Mouse (Mus musculus) CH12.LX (cell line): ENCODE results near the gene Phf20. TPM values are rescaled to one million over a fixed set of nuclear protein-coding genes. Genes with fewer than 3 reads are reported as not detected.

Experiments used
- DNase-seq: peaks from one replicate; pipeline ENCODE4 v3.0.0-alpha.2; 2013; ENCODE audit errors: extremely low read depth
- H3K27ac ChIP-seq: 2 replicates; pipeline ENCODE4 v1.5.1; 2012; ENCODE audit warnings: low read depth, mild to moderate bottlenecking, control low read depth, moderate library complexity; ENCODE audit not compliant: insufficient read depth
- H3K27me3 ChIP-seq: replicated peaks from 2 replicates; pipeline ENCODE3; 2012; ENCODE audit warnings: inconsistent platforms
- H3K36me3 ChIP-seq, 2 experiments: replicated peaks in 1 of 2; 2 replicates each; pipeline versions ENCODE3 to v1.6.1; 2012; ENCODE audit warnings: inconsistent platforms in 1 of 2, low read length in 1 of 2, mild to moderate bottlenecking in 1 of 2, mixed read lengths in 1 of 2, moderate library complexity in 1 of 2; ENCODE audit not compliant: control insufficient read depth in 1 of 2, insufficient read depth in 1 of 2
- H3K4me1 ChIP-seq, 2 experiments: 2 replicates each; pipeline ENCODE4 v1.6.1; 2012; ENCODE audit warnings: inconsistent platforms in 1 of 2, moderate library complexity in 1 of 2; ENCODE audit not compliant: insufficient read depth in 2 of 2, control insufficient read depth in 1 of 2
- H3K4me2 ChIP-seq: 2 replicates; pipeline ENCODE4 v1.6.1; 2012; ENCODE audit warnings: low read depth, mild to moderate bottlenecking, control low read depth; ENCODE audit not compliant: poor library complexity, insufficient read depth, severe bottlenecking
- H3K4me3 ChIP-seq, 3 experiments: fragments of 150-350 bp in 1 of 3; sonication (generic) in 1 of 3; replicated peaks in 1 of 3; 2 replicates each; pipeline versions ENCODE3 to v1.5.1; 2011 to 2012; ENCODE audit warnings: low read depth in 2 of 3, low read length in 2 of 3, mild to moderate bottlenecking in 2 of 3, moderate library complexity in 2 of 3, control low read depth in 1 of 3, improper control_type of control experiment in 1 of 3, inconsistent platforms in 1 of 3, mixed read lengths in 1 of 3; ENCODE audit not compliant: poor library complexity in 1 of 3
- H3K79me2 ChIP-seq: replicated peaks from 2 replicates; pipeline ENCODE4 v1.6.1; 2012; ENCODE audit warnings: mild to moderate bottlenecking, moderate library complexity; ENCODE audit not compliant: control insufficient read depth, poor library complexity, insufficient read depth, severe bottlenecking; ENCODE audit errors: extremely low read depth
- H3K9ac ChIP-seq: 2 replicates; pipeline ENCODE4 v1.6.1; 2012; ENCODE audit warnings: low read depth, mild to moderate bottlenecking, control low read depth, moderate library complexity; ENCODE audit not compliant: insufficient read depth
- H3K9me3 ChIP-seq: replicated peaks from 2 replicates; pipeline ENCODE3; 2012; ENCODE audit warnings: low read length, inconsistent platforms, mixed read lengths
- CHD1 ChIP-seq: IDR thresholded peaks from 2 replicates; pipeline ENCODE4 v1.6.1; 2012; ENCODE audit warnings: low read depth, low read length, improper control_type of control experiment, inconsistent platforms
- CTCF ChIP-seq, 2 experiments: IDR thresholded peaks in 1 of 2; conservative IDR thresholded peaks in 1 of 2; 2 replicates each; pipeline ENCODE4 v1.5.1; 2011 to 2012; ENCODE audit warnings: low read depth in 2 of 2, low read length in 2 of 2, improper control_type of control experiment in 1 of 2, inconsistent platforms in 1 of 2, mild to moderate bottlenecking in 1 of 2, moderate library complexity in 1 of 2
- E2F4 ChIP-seq: IDR thresholded peaks from 2 replicates; pipeline ENCODE4 v1.6.1; 2011; ENCODE audit warnings: low read depth, low read length, improper control_type of control experiment; ENCODE audit not compliant: insufficient replicate concordance
- ELF1 ChIP-seq: IDR thresholded peaks from 2 replicates; pipeline ENCODE4 v1.6.1; 2014; ENCODE audit warnings: low read depth, mild to moderate bottlenecking, inconsistent platforms, low read length, improper control_type of control experiment
- EP300 ChIP-seq: IDR thresholded peaks from 2 replicates; pipeline ENCODE4 v1.6.1; 2011; ENCODE audit warnings: low read length, improper control_type of control experiment
- GABPA ChIP-seq: IDR thresholded peaks from 2 replicates; pipeline ENCODE4 v1.6.1; 2012; ENCODE audit warnings: low read depth, low read length, improper control_type of control experiment, inconsistent platforms; ENCODE audit not compliant: insufficient replicate concordance
- HCFC1 ChIP-seq: IDR thresholded peaks from 2 replicates; pipeline ENCODE4 v1.6.1; 2012; ENCODE audit warnings: low read depth, mild to moderate bottlenecking, inconsistent platforms, low read length, improper control_type of control experiment
- IRF4 ChIP-seq: IDR thresholded peaks from 2 replicates; pipeline ENCODE4 v1.6.1; 2014; ENCODE audit warnings: low read depth, mild to moderate bottlenecking, inconsistent platforms, low read length, improper control_type of control experiment
- JUND ChIP-seq: conservative IDR thresholded peaks from 2 replicates; pipeline ENCODE4 v1.6.1; 2011; ENCODE audit warnings: low read depth, low read length, improper control_type of control experiment
- MXI1 ChIP-seq: IDR thresholded peaks from 2 replicates; pipeline ENCODE4 v1.6.1; 2011; ENCODE audit warnings: mild to moderate bottlenecking, low read depth, low read length, improper control_type of control experiment
- MYC ChIP-seq: IDR thresholded peaks from 2 replicates; pipeline ENCODE4 v1.6.1; 2011; ENCODE audit warnings: low read depth, mild to moderate bottlenecking, improper control_type of control experiment, low read length
- NRF1 ChIP-seq: IDR thresholded peaks from 2 replicates; pipeline ENCODE4 v1.6.1; 2014; ENCODE audit warnings: low read depth, mild to moderate bottlenecking, inconsistent platforms, low read length, improper control_type of control experiment, moderate library complexity
- POLR2A ChIP-seq: IDR thresholded peaks from 2 replicates; pipeline ENCODE4 v1.6.1; 2011; ENCODE audit warnings: low read depth, mild to moderate bottlenecking, improper control_type of control experiment, low read length
- POLR2AphosphoS2 ChIP-seq: IDR thresholded peaks from 2 replicates; pipeline ENCODE4 v1.6.1; 2011; ENCODE audit warnings: low read depth, low read length, improper control_type of control experiment
- RAD21 ChIP-seq: IDR thresholded peaks from 2 replicates; pipeline ENCODE4 v1.6.1; 2011; ENCODE audit warnings: low read depth, mild to moderate bottlenecking, low read length, improper control_type of control experiment, moderate library complexity
- SMC3 ChIP-seq: IDR thresholded peaks from 2 replicates; pipeline ENCODE4 v1.6.1; 2011; ENCODE audit warnings: low read depth, low read length, improper control_type of control experiment
- TBP ChIP-seq: conservative IDR thresholded peaks from 2 replicates; pipeline ENCODE4 v1.6.1; 2011; ENCODE audit warnings: low read depth, low read length, improper control_type of control experiment
- TCF12 ChIP-seq: IDR thresholded peaks from 2 replicates; pipeline ENCODE4 v1.6.1; 2014; ENCODE audit warnings: low read depth, mild to moderate bottlenecking, inconsistent platforms, low read length, improper control_type of control experiment
- UBTF ChIP-seq: IDR thresholded peaks from 2 replicates; pipeline ENCODE4 v1.6.1; 2012; ENCODE audit warnings: low read depth, mild to moderate bottlenecking, inconsistent platforms, low read length, improper control_type of control experiment, moderate library complexity
- ZKSCAN1 ChIP-seq: IDR thresholded peaks from 2 replicates; pipeline ENCODE4 v1.6.1; 2012; ENCODE audit warnings: low read depth, inconsistent platforms, low read length, improper control_type of control experiment, borderline replicate concordance
- ZMIZ1 ChIP-seq: IDR thresholded peaks from 2 replicates; pipeline ENCODE4 v1.6.1; 2012; ENCODE audit warnings: low read depth, mild to moderate bottlenecking, inconsistent platforms, low read length, improper control_type of control experiment
- ZNF384 ChIP-seq: IDR thresholded peaks from 2 replicates; pipeline ENCODE4 v1.6.1; 2012; ENCODE audit warnings: low read depth, low read length, improper control_type of control experiment, inconsistent platforms
- dilution Hi-C: fragments of 300-500 bp; cut with MboI; formaldehyde crosslinking; loops from 2 replicates; pipeline ENCODE4 v1.14.3; 2020; ENCODE audit warnings: low sequenced_read_pairs; ENCODE audit not compliant: extremely low pct_unique_long_range_greater_than_20kb, extremely low pct_ligation_motif_present
- in situ Hi-C: fragments of 300-500 bp; cut with MboI; formaldehyde crosslinking; loops from 3 replicates; pipeline ENCODE4 v1.14.3; 2019; ENCODE audit warnings: low sequenced_read_pairs, low pct_ligation_motif_present, low pct_unique_long_range_greater_than_20kb, mixed read lengths
- polyA plus RNA-seq: library from polyadenylated mRNA; unstranded; fragments of >175 nt; gene quantifications from 2 replicates; pipeline ENCODE4 v1.2.1, GENCODE M21; 2012; ENCODE audit warnings: low read depth; ENCODE audit not compliant: insufficient read length
- total RNA-seq, 2 experiments: library from RNA; depleted of rRNA; stranded (reverse); fragments of 300-350 nt in 1 of 2; fragments of >200 nt in 1 of 2; gene quantifications; 2 replicates each; pipeline ENCODE4 v1.2.3; 2012 to 2014

The Phf20 gene
- total and polyA plus RNA-seq, 3 experiments: 11.7 to 17.6 (median 13.3) TPM

GRCm38 (mm10) chr2:156312297-156312897, 116.1 kb downstream of the Phf20 start, which contains the start of the genes Cnbd2 and Scand1 (continued):
- TF ChIP-seq NRF1 (peak; percentile 19; the same call in 1 of the 2 replicates), ELF1 (peak; percentile 91), POLR2A (peak; percentile 86), GABPA (no peak)

DNA sequence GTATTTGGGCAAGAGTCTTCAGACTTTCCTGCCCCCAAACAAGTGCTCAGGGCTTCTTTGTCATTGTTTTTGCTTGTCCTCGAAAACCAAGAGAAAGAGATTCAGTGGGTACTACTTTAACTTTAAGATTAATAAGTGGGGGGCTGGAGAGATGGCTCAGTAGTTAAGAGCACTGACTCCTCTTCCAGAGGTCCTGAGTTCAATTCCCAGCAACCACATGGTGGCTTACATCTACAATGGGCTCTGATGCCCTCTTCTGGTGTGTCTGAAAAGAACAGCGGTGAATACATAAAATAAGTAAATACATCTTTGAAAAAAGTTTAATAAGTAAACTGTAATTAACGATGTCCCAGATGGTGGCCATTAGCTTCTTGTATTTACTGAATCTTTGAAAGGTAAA, 116.9 kb downstream of the Phf20 start:
- peaks cover 0 to 29% of the 10 kb centered on the region in 2 experiments for H3K36me3 ChIP-seq
- peaks cover 5 to 35% of the 10 kb centered on the region in 2 experiments; a peak in 3 of 4 replicates for H3K4me1 ChIP-seq
- peak overlapping the region; percentile 96; the same call in 1 of the 2 replicates for H3K27ac ChIP-seq
- H3K79me2 ChIP-seq: peaks cover 3% of the 10 kb centered on the region
- peak overlapping the region; percentile 74 to 86 (median 76) for H3K4me3 ChIP-seq
- H3K27me3 ChIP-seq: no peaks in the 10 kb centered on the region
- TF ChIP-seq ZMIZ1 (no peak), ZNF384 (peak; percentile 48; the same call in 1 of the 2 replicates), SMC3 (0 out of 2 replicates have a peak, but pooled peaks have one; percentile 8), CTCF (conservative IDR thresholded peaks at IDR 0.05 in 1 of 2, IDR thresholded peaks at IDR 0.05 in 1 of 2; ENCODE audit: low read depth in 2 of 2, low read length in 2 of 2) (peak in 1 of 2 experiments; percentile 60; a peak in 2 of 4 replicates), CHD1 (0 out of 2 replicates have a peak, but pooled peaks have one; percentile 51), MYC (peak; percentile 85), ZKSCAN1 (no peak), IRF4 (no peak), RAD21 (peak; percentile 32), E2F4 (no peak)
- peak; percentile 56 for DNase-seq
- peaks cover 6% of the 10 kb centered on the region for H3K9me3 ChIP-seq
- H3K9ac ChIP-seq: peak overlapping the region; percentile 78
- in situ Hi-C loops (no loop called here), dilution Hi-C loops (no loop called here)
- peak overlapping the region; percentile 13 for H3K4me2 ChIP-seq

DNA sequence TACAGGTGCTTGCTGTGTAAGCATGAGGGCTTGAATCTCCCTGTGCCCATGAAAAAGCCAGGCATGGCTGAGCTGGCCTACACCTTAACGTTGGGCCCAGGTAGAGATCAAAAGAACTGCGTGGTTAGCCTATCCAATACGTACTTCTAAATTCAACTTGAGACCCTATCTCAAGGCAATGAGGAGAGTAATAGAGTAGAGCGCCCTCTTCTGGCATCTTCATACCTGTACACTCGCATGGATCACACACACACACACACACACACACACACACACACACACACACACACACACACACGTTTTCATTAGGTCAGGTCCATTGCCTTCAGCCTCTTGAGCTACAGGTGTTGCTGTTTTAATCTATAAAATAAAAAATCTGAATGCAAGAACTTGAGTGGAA, 118.5 kb downstream of the Phf20 start:
- no peak overlapping the region for H3K4me2 ChIP-seq
- DNase-seq: no peak
- H3K9ac ChIP-seq: no peak overlapping the region
- peaks cover 6% of the 10 kb centered on the region for H3K9me3 ChIP-seq
- no peaks in the 10 kb centered on the region for H3K27me3 ChIP-seq
- peaks cover 0 to 37% of the 10 kb centered on the region in 2 experiments for H3K36me3 ChIP-seq
- dilution Hi-C loops: no loop called here
- no peak overlapping the region for H3K4me3 ChIP-seq
- H3K27ac ChIP-seq: no peak overlapping the region
- TF ChIP-seq TBP (no peak), HCFC1 (no peak), POLR2AphosphoS2 (no peak), EP300 (no peak), SMC3 (no peak), ZNF384 (no peak), POLR2A (no peak), TCF12 (no peak), GABPA (no peak), ZKSCAN1 (no peak), JUND (no peak), UBTF (no peak), E2F4 (no peak), MXI1 (no peak), ZMIZ1 (no peak), CHD1 (no peak)
- TF ChIP-seq, all 38 proteins: peak for 0
- in situ Hi-C loops: no loop called here
- Histone ChIP-seq H3K79me2 (peaks cover 3% of the 10 kb centered on the region), H3K4me1 (peaks cover 5 to 35% of the 10 kb centered on the region in 2 experiments; a peak in 3 of 4 replicates)
